Mouse (Mus musculus): Measurements from ENCODE around the gene Prss21. TPM values are rescaled to one million over a fixed set of nuclear protein-coding genes. Genes with fewer than 3 reads are reported as not detected.
"Not testable (repeated sequence)": the region's sequence is repeated elsewhere in the genome, so short reads cannot be mapped to it uniquely, and the experiment has no call there.

Gene Prss21
- polyA plus RNA-seq, 1 experiment from 2014 or later, result not detected

DNA sequence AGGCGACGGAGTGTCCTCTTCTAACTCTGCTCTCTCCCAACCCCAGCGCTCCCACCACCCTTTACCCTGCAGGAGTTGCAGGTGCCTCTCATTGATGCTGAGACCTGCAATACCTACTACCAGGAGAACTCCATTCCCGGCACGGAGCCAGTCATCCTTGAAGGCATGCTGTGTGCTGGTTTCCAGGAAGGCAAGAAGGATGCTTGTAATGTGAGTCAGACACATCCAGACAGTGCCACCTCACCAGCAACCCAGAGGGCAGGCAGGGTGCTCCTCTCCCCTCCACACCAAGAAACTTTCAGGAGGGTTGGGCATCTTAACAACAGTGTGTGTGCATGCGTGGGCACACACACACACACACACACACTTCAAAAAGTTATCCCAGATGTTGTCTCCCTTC is 10.7 kb upstream of the Prss21 start:
- 74% methylated on average over 6 of the region's 6 CpGs for WGBS

GRCm38 (mm10) chr17:23857913-23858312 is 9.9 kb upstream of the Prss21 start:
- 83% methylated on average over 2 of the region's 2 CpGs for WGBS
- H3K27ac ChIP-seq (ENCODE audit: low read length), result no peak overlapping the region
- ATAC-seq (ENCODE audit: low FRiP score, low TSS enrichment), result no peak
- no peaks in the 10 kb centered on the region for H3K9me3 ChIP-seq (ENCODE audit: low read length)
- H3K36me3 ChIP-seq (ENCODE audit: insufficient read depth, low read length), result no peaks in the 10 kb centered on the region
- no peaks in the 10 kb centered on the region for H3K27me3 ChIP-seq (ENCODE audit: insufficient read depth, low read length)
- H3K4me3 ChIP-seq (ENCODE audit: low read length), result no peak overlapping the region
- no peaks in the 10 kb centered on the region for H3K4me1 ChIP-seq (ENCODE audit: insufficient read depth, low read length)
- H3K4me2 ChIP-seq (replicated peaks; ENCODE audit: low read depth, low read length), result no peak overlapping the region
- no peak overlapping the region for H3K9ac ChIP-seq (replicated peaks; ENCODE audit: low read length)

More for the DNA sequence above, 10.7 kb upstream of the Prss21 start:
- no peaks in the 10 kb centered on the region for H3K9me3 ChIP-seq (ENCODE audit: low read length)
- H3K27me3 ChIP-seq (ENCODE audit: insufficient read depth, low read length), result no peaks in the 10 kb centered on the region
- 0 out of 2 replicates have a peak, but pooled peaks have one; percentile 33 for ATAC-seq (ENCODE audit: low FRiP score, low TSS enrichment)
- no peaks in the 10 kb centered on the region for H3K36me3 ChIP-seq (ENCODE audit: insufficient read depth, low read length)
- H3K4me3 ChIP-seq (ENCODE audit: low read length), result no peak overlapping the region
- H3K4me1 ChIP-seq (ENCODE audit: insufficient read depth, low read length), result no peaks in the 10 kb centered on the region
- no peak overlapping the region for H3K4me2 ChIP-seq (replicated peaks; ENCODE audit: low read depth, low read length)
- no peak overlapping the region for H3K27ac ChIP-seq (ENCODE audit: low read length)
- no peak overlapping the region for H3K9ac ChIP-seq (replicated peaks; ENCODE audit: low read length)

DNA sequence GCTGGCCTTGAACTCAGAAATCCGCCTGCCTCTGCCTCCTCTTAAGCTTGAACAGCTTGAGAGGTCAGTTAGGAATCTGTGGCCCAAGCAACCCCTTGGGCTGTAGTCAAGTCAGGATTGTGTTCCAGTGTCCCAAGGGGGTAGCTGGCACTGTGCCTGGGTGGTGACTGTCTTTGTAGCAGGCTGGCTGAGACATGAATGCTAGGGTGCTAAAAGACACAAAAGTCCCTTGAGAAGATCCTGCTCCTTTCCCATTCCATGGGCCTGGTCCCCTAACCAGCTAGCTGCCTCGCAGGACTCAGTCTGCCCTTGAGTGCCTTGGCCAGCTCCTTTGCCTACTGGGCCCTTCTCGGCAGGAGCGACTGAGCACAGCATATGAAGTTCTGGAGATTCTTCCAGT is 4.9 kb upstream of the Prss21 start:
- H3K9me3 ChIP-seq (ENCODE audit: low read length), result no peaks in the 10 kb centered on the region
- H3K9ac ChIP-seq (replicated peaks; ENCODE audit: low read length), result no peak overlapping the region
- H3K27me3 ChIP-seq (ENCODE audit: insufficient read depth, low read length), result no peaks in the 10 kb centered on the region
- WGBS, result 85% methylated on average over 4 of the region's 4 CpGs
- no peaks in the 10 kb centered on the region for H3K4me1 ChIP-seq (ENCODE audit: insufficient read depth, low read length)
- H3K36me3 ChIP-seq (ENCODE audit: insufficient read depth, low read length), result no peaks in the 10 kb centered on the region
- no peak overlapping the region for H3K4me2 ChIP-seq (replicated peaks; ENCODE audit: low read depth, low read length)
- no peak overlapping the region for H3K27ac ChIP-seq (ENCODE audit: low read length)
- H3K4me3 ChIP-seq (ENCODE audit: low read length), result no peak overlapping the region
- ATAC-seq (ENCODE audit: low FRiP score, low TSS enrichment), result no peak

- H3K4me2 ChIP-seq (replicated peaks; ENCODE audit: low read depth, low read length), result no peak overlapping the region
- no peaks in the 10 kb centered on the region for H3K36me3 ChIP-seq (ENCODE audit: insufficient read depth, low read length)
- no peaks in the 10 kb centered on the region for H3K27me3 ChIP-seq (ENCODE audit: insufficient read depth, low read length)
- no peaks in the 10 kb centered on the region for H3K9me3 ChIP-seq (ENCODE audit: low read length)
- no peaks in the 10 kb centered on the region for H3K4me1 ChIP-seq (ENCODE audit: insufficient read depth, low read length)
- H3K9ac ChIP-seq (replicated peaks; ENCODE audit: low read length), result no peak overlapping the region
- 92% methylated on average over 11 of the region's 11 CpGs for WGBS
- H3K4me3 ChIP-seq (ENCODE audit: low read length), result no peak overlapping the region
- H3K27ac ChIP-seq (ENCODE audit: low read length), result no peak overlapping the region
- no peak for ATAC-seq (ENCODE audit: low FRiP score, low TSS enrichment)
Measured at GRCm38 (mm10) chr17:23868513-23868912, 657 bp downstream of the Prss21 start.

DNA sequence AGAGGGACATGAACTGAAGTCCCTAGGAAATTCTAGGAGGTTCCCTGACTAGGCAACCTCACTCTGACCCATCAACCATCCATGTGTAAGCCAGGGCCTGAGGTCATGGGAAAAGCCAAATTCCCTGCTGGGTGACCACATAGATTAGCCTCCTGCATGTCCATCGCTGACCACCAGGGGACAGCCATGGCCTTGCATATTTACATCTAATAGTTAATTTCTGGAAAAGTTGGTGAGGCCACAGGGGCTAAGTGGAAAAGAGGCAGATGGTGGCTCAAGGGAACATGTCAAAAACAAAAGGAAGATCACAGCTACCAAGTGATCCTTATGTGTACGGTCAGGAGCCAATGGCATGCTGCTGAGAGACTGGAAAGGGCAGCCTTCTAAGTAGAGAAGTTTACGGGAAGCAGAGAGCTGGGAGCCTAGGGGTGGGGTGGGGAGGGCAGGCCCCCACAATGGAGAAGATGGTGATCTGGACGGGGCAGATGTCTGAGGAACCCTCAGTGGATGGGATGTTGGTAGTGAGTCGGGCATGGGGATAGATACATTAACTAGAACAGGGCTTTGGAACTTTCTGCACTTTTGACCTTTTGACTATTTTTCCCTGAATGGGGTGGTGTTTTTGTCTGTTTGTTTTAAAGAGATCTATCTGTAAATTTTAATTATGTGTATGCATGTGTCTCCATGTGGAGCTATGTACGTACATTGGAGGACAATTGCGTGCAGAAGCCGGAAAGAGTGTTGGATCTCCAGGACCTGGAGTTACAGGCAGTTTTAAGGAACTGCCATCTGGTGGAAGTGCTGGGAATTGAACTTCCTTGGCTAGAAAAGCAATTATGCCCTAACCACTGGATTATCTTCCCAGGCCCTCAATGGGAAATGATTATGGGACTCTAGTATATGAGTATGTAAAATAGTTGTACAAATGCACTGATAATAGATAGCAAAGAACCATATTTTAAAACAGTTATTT is 6.3 kb downstream of the Prss21 start:
- Histone ChIP-seq H3K27ac (ENCODE audit: low read length) (no peak overlapping the region), H3K36me3 (ENCODE audit: insufficient read depth, low read length) (no peaks in the 10 kb centered on the region), H3K4me2 (replicated peaks; ENCODE audit: low read depth, low read length) (no peak overlapping the region), H3K4me3 (ENCODE audit: low read length) (no peak overlapping the region), H3K27me3 (ENCODE audit: insufficient read depth, low read length) (no peaks in the 10 kb centered on the region), H3K4me1 (ENCODE audit: insufficient read depth, low read length) (peaks cover 3% of the 10 kb centered on the region; the same call in 1 of the 2 replicates), H3K9ac (replicated peaks; ENCODE audit: low read length) (no peak overlapping the region), H3K9me3 (ENCODE audit: low read length) (no peaks in the 10 kb centered on the region)
- ATAC-seq (ENCODE audit: low FRiP score, low TSS enrichment), result peak; percentile 39
- 38% methylated on average over 8 of the region's 8 CpGs for WGBS

DNA sequence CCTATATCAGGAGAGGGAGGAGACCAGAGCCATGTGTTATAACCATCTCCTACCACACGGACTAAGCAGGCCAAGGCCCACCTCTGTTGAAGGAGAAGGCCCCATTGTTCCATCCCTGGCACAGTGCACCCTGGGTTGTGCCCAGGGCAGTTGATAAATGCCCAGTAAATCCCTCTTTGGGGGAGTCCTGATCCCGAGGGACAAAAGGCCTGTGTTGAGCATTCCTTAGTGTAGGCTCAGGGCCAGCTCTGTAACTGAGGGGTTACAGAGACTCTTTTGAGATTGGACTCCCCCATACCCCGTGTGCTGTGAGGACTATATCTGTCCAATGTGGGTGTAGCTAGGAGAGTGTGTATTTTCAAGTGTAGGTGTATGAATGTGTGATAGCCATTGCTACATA is 8.9 kb downstream of the Prss21 start:
- no peaks in the 10 kb centered on the region for H3K36me3 ChIP-seq (ENCODE audit: insufficient read depth, low read length)
- no peak overlapping the region for H3K9ac ChIP-seq (replicated peaks; ENCODE audit: low read length)
- ATAC-seq (ENCODE audit: low FRiP score, low TSS enrichment), result no peak
- H3K4me2 ChIP-seq (replicated peaks; ENCODE audit: low read depth, low read length), result no peak overlapping the region
- 52% methylated on average over 3 of the region's 3 CpGs for WGBS
- H3K9me3 ChIP-seq (ENCODE audit: low read length), result no peaks in the 10 kb centered on the region
- peaks cover 3% of the 10 kb centered on the region; the same call in 1 of the 2 replicates for H3K4me1 ChIP-seq (ENCODE audit: insufficient read depth, low read length)
- no peak overlapping the region for H3K4me3 ChIP-seq (ENCODE audit: low read length)
- no peak overlapping the region for H3K27ac ChIP-seq (ENCODE audit: low read length)
- no peaks in the 10 kb centered on the region for H3K27me3 ChIP-seq (ENCODE audit: insufficient read depth, low read length)

GRCm38 (mm10) chr17:23877166-23877565 is 9.3 kb downstream of the Prss21 start:
- Histone ChIP-seq H3K4me2 (replicated peaks; ENCODE audit: low read depth, low read length) (no peak overlapping the region), H3K9me3 (ENCODE audit: low read length) (no peaks in the 10 kb centered on the region), H3K27ac (ENCODE audit: low read length) (no peak overlapping the region), H3K27me3 (ENCODE audit: insufficient read depth, low read length) (no peaks in the 10 kb centered on the region), H3K36me3 (ENCODE audit: insufficient read depth, low read length) (no peaks in the 10 kb centered on the region), H3K9ac (replicated peaks; ENCODE audit: low read length) (no peak overlapping the region), H3K4me1 (ENCODE audit: insufficient read depth, low read length) (peaks cover 3% of the 10 kb centered on the region; the same call in 1 of the 2 replicates), H3K4me3 (ENCODE audit: low read length) (no peak overlapping the region)
- no peak for ATAC-seq (ENCODE audit: low FRiP score, low TSS enrichment)
- 85% methylated on average over 2 of the region's 2 CpGs for WGBS

DNA sequence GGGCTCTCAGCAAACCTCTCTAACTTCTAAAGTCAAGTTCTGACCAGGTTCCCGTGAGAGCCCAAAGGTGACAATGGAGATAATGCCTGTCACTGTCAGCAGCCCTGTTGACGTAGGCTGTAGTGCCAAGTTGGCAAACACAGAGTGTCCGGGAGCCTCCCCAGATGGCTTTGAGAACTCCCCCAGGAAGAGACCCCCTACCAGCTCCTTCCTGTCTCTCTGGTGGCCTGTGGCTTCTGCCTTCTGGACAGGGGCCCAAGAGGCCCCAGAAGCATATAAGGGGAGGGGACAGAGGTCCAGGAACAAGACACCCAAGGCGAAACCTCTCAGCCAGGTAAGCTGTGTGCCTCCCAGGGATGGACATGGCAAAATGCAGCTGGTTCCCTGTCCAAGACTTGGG is 12.7 kb downstream of the Prss21 start, which contains the start of the genes Dcpp1 and Dcpp2:
Gene Dcpp1, plus strand, starts transcription at position 301 of the 400 bp plus-strand sequence.
Gene Dcpp2, plus strand, starts transcription at position 305 of the 400 bp plus-strand sequence.
- H3K4me1 ChIP-seq (ENCODE audit: insufficient read depth, low read length); H3K4me3 ChIP-seq (ENCODE audit: low read length); H3K36me3 ChIP-seq (ENCODE audit: insufficient read depth, low read length); H3K27me3 ChIP-seq (ENCODE audit: insufficient read depth, low read length); H3K4me2 ChIP-seq (replicated peaks; ENCODE audit: low read depth, low read length); H3K9ac ChIP-seq (replicated peaks; ENCODE audit: low read length); ATAC-seq (ENCODE audit: low FRiP score, low TSS enrichment); H3K9me3 ChIP-seq (ENCODE audit: low read length); H3K27ac ChIP-seq (ENCODE audit: low read length): not testable (repeated sequence)
- 71% methylated on average over 4 of the region's 4 CpGs for WGBS

DNA sequence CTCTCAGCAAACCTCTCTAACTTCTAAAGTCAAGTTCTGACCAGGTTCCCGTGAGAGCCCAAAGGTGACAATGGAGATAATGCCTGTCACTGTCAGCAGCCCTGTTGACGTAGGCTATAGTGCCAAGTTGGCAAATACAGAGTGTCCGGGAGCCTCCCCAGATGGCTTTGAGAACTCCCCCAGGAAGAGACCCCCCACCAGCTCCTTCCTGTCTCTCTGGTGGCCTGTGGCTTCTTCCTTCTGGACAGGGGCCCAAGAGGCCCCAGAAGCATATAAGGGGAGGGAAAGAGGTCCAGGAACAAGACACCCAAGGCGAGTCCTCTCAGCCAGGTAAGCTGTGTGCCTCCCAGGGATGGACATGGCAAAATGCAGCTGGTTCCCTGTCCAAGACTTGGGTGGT is 49.3 kb downstream of the Prss21 start, which contains the start of gene Dcpp3:
Gene Dcpp3, plus strand, starts transcription at position 301 of the 400 bp plus-strand sequence.
- H3K27ac ChIP-seq (ENCODE audit: low read length); H3K4me3 ChIP-seq (ENCODE audit: low read length); H3K9me3 ChIP-seq (ENCODE audit: low read length); H3K36me3 ChIP-seq (ENCODE audit: insufficient read depth, low read length); H3K27me3 ChIP-seq (ENCODE audit: insufficient read depth, low read length); H3K4me1 ChIP-seq (ENCODE audit: insufficient read depth, low read length); H3K9ac ChIP-seq (replicated peaks; ENCODE audit: low read length); H3K4me2 ChIP-seq (replicated peaks; ENCODE audit: low read depth, low read length); ATAC-seq (ENCODE audit: low FRiP score, low TSS enrichment): not testable (repeated sequence)
- 68% methylated on average over 4 of the region's 4 CpGs for WGBS

All from kidney, embryonic 16.5 days (tissue).